Mouse (Mus musculus) lung, postnatal 0 days (tissue): ENCODE results near the gene Agbl2. TPM values are rescaled to one million over a fixed set of nuclear protein-coding genes. Genes with fewer than 3 reads are reported as not detected.

Experiments
- ATAC-seq: fragments of 200-750 bp; cut with Nextera tagmentation; 2 replicates; pipeline ENCODE4 v1.8.0; 2017; ENCODE audit warnings: moderate library complexity
- DNase-seq: peaks from one replicate; pipeline ENCODE4 v3.0.0-alpha.2; 2016; ENCODE audit warnings: low spot score
- H3K27ac ChIP-seq: fragments of 300-500 bp; sonication (generic); 2 replicates; pipeline ENCODE4 v1.5.1; 2014; ENCODE audit warnings: antibody characterized with exemption, mild to moderate bottlenecking, low read length, mixed read lengths
- H3K27me3 ChIP-seq: fragments of 300-500 bp; sonication (generic); replicated peaks from 2 replicates; pipeline ENCODE4 v1.6.1; 2014; ENCODE audit warnings: low read length, mixed read lengths; ENCODE audit not compliant: insufficient read depth
- H3K36me3 ChIP-seq: fragments of 300-500 bp; sonication (generic); 2 replicates; pipeline ENCODE4 v1.6.1; 2014; ENCODE audit warnings: low read length, mixed read lengths; ENCODE audit not compliant: insufficient read depth
- H3K4me1 ChIP-seq: fragments of 300-500 bp; sonication (generic); 2 replicates; pipeline ENCODE4 v1.6.1; 2014; ENCODE audit warnings: antibody characterized with exemption, low read depth, low read length, mixed read lengths; ENCODE audit not compliant: insufficient read depth
- H3K4me2 ChIP-seq: fragments of 300-500 bp; sonication (generic); replicated peaks from 2 replicates; pipeline ENCODE4 v1.6.1; 2014; ENCODE audit warnings: low read depth, mild to moderate bottlenecking, low read length, moderate library complexity, mixed read lengths
- H3K4me3 ChIP-seq: fragments of 300-500 bp; sonication (generic); 2 replicates; pipeline ENCODE4 v1.5.1; 2014; ENCODE audit warnings: low read depth, low read length
- H3K9ac ChIP-seq: fragments of 300-500 bp; sonication (generic); replicated peaks from 2 replicates; pipeline ENCODE4 v1.6.1; 2014; ENCODE audit warnings: low read depth, mild to moderate bottlenecking
- H3K9me3 ChIP-seq: fragments of 300-500 bp; sonication (generic); 2 replicates; pipeline ENCODE4 v1.6.1; 2016; ENCODE audit warnings: low read length, mixed read lengths
- CTCF ChIP-seq: IDR thresholded peaks from 2 replicates; pipeline ENCODE4 v1.5.1; 2016; ENCODE audit warnings: antibody characterized with exemption, mild to moderate bottlenecking
- EP300 ChIP-seq: IDR thresholded peaks from 2 replicates; pipeline ENCODE4 v1.6.1; 2016; ENCODE audit warnings: antibody characterized with exemption, mild to moderate bottlenecking, control low read depth
- WGBS: fragments of 180-500 bp; shearing (Covaris S2); extraction: QIAGEN DNeasy Blood & Tissue Kit; methylation state at CpG from one replicate; pipeline ENCODE4 v1.1.7; 2014; 5-methylcytosine and 5-hydroxymethylcytosine counted together
- polyA plus RNA-seq: library from polyadenylated mRNA; unstranded; fragments of >200 nt; fragmentation: Nextera tagmentation; extraction: Ambion mirVana; gene quantifications from 2 replicates; pipeline ENCODE4 v1.2.1, GENCODE M21; 2015

Agbl2 gene
- polyA plus RNA-seq, 1 experiment from 2014 or later: 2.7 TPM

DNA sequence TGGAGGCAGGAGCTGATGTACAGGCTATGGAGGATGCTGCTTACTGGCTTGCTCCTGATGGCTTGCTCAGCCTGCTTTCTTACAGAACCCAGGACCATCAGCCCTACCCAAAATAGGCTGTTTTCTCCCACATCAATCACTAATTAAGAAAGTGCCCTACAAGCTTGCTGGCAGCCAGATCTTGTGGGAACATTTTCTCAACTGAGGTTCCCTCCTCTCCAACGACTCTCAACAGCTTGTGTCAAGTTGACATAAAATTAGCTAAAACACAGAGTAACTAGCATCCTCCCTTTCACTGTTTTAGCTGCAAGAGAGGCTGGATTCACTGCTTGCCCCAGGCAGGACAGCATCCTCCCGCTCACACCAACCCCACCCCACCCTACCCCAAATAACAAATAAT is 99.3 kb downstream of the Agbl2 start:
- Histone ChIP-seq H3K9me3 (no peaks in the 10 kb centered on the region), H3K4me2 (no peak overlapping the region), H3K36me3 (no peaks in the 10 kb centered on the region), H3K4me1 (no peaks in the 10 kb centered on the region; the same call in none of the 2 replicates), H3K9ac (no peak overlapping the region), H3K27ac (no peak overlapping the region), H3K27me3 (peaks cover 15% of the 10 kb centered on the region; the same call in 1 of the 2 replicates), H3K4me3 (no peak overlapping the region)
- 58% methylated on average over 2 of the region's 2 CpGs for whole genome bisulfite sequencing
- no peak for DNase-seq
- ATAC-seq: no peak
- TF ChIP-seq EP300: no peak
- TF ChIP-seq CTCF: no peak

Other genes with a start within 250 kb of the Agbl2 start
- gene Ptprj, start 202.1 kb upstream of the Agbl2 start, polyA plus RNA-seq: 4.2 TPM in 2 replicates
- gene Nup160, start 105.5 kb upstream of the Agbl2 start, polyA plus RNA-seq: 11.1 and 12.4 TPM in 2 replicates
- 35.6 and 36.0 TPM in 2 replicates for gene Fnbp4, start 37.4 kb upstream of the Agbl2 start, polyA plus RNA-seq
- 193 and 200 TPM in 2 replicates for gene Mtch2, start 64.4 kb downstream of the Agbl2 start, polyA plus RNA-seq
- 6.2 and 8.2 TPM in 2 replicates for gene C1qtnf4, start 103.1 kb downstream of the Agbl2 start, polyA plus RNA-seq
- 18.1 and 21.3 TPM in 2 replicates for gene Kbtbd4, start 122.0 kb downstream of the Agbl2 start, polyA plus RNA-seq
- gene Ndufs3, start 122.1 kb downstream of the Agbl2 start, polyA plus RNA-seq: 146 and 159 TPM in 2 replicates
- 35.1 and 37.5 TPM in 2 replicates for gene Celf1, start 157.7 kb downstream of the Agbl2 start, polyA plus RNA-seq